Mouse (Mus musculus) adrenal gland, adult 2 months (tissue): Measurements from ENCODE around the gene B3gnt3. TPM values are rescaled to one million over a fixed set of nuclear protein-coding genes. Genes with fewer than 3 reads are reported as not detected.
"Not testable (repeated sequence)": the region's sequence is repeated elsewhere in the genome, so short reads cannot be mapped to it uniquely, and the experiment has no call there.

Experiments
- DNase-seq: peaks from one replicate; pipeline ENCODE4 v3.0.0; 2021
- polyA plus RNA-seq: library from polyadenylated mRNA; depleted of rRNA; stranded (reverse); fragments of >200 nt; gene quantifications from 2 replicates; pipeline ENCODE4 v1.2.3, GENCODE M21; 2012
- total RNA-seq, 2 experiments: library from RNA; stranded (reverse); gene quantifications; 2 replicates each; pipeline ENCODE4 v1.2.3; 2021

The B3gnt3 gene
- total and polyA plus RNA-seq, 3 experiments, result 4.4 to 14.4 (median 5.7) TPM

- no peak for DNase-seq
Observed at GRCm38 (mm10) chr8:71711574-71711973, 10.0 kb upstream of the B3gnt3 start.

GRCm38 (mm10) chr8:71709800-71710446 lies 8.3 kb upstream of the B3gnt3 start:
- peak; percentile 67 for DNase-seq

GRCm38 (mm10) chr8:71709134-71709799 lies 7.7 kb upstream of the B3gnt3 start:
- no peak for DNase-seq

GRCm38 (mm10) chr8:71707874-71708273 lies 6.3 kb upstream of the B3gnt3 start:
- peak; percentile 37 for DNase-seq

GRCm38 (mm10) chr8:71703400-71703799 lies 1.8 kb upstream of the B3gnt3 start:
- not testable (repeated sequence) for DNase-seq

- no peak for DNase-seq
Observed at GRCm38 (mm10) chr8:71702923-71703322, 1.3 kb upstream of the B3gnt3 start.

GRCm38 (mm10) chr8:71702087-71702432 lies 471 bp upstream of the B3gnt3 start:
- no peak for DNase-seq

- peak; percentile 14 for DNase-seq
Observed at GRCm38 (mm10) chr8:71700493-71701269, 908 bp downstream of the B3gnt3 start.

GRCm38 (mm10) chr8:71695456-71695855 lies 6.1 kb downstream of the B3gnt3 start:
- not testable (repeated sequence) for DNase-seq

GRCm38 (mm10) chr8:71693166-71694041 lies 8.2 kb downstream of the B3gnt3 start:
- no peak for DNase-seq

- no peak for DNase-seq
Observed at GRCm38 (mm10) chr8:71692509-71692908, 9.1 kb downstream of the B3gnt3 start.

GRCm38 (mm10) chr8:71689028-71689427 lies 12.6 kb downstream of the B3gnt3 start, which contains the start of gene Insl3:
Gene Insl3 (plus strand): TSS chr8:71689214.
- no peak for DNase-seq

GRCm38 (mm10) chr8:71687616-71688015 lies 14.0 kb downstream of the B3gnt3 start:
- no peak for DNase-seq

- DNase-seq, result no peak
Observed at GRCm38 (mm10) chr8:71686143-71686734, 15.3 kb downstream of the B3gnt3 start.

GRCm38 (mm10) chr8:71685573-71685972 lies 16.0 kb downstream of the B3gnt3 start:
- DNase-seq, result no peak

- no peak for DNase-seq
Observed at GRCm38 (mm10) chr8:71684701-71685100, 16.9 kb downstream of the B3gnt3 start.

GRCm38 (mm10) chr8:71682832-71683231 lies 18.8 kb downstream of the B3gnt3 start:
- DNase-seq, result no peak

- DNase-seq, result no peak
Observed at GRCm38 (mm10) chr8:71681369-71681915, 20.1 kb downstream of the B3gnt3 start.

- peak; percentile 42 for DNase-seq
Observed at GRCm38 (mm10) chr8:71680471-71680870, 21.1 kb downstream of the B3gnt3 start.

GRCm38 (mm10) chr8:71679550-71680168 lies 21.9 kb downstream of the B3gnt3 start:
- peak; percentile 49 for DNase-seq

- DNase-seq, result no peak
Observed at GRCm38 (mm10) chr8:71679116-71679515, 22.5 kb downstream of the B3gnt3 start.
